Mouse (Mus musculus): Measurements from ENCODE around the gene Mfap3l.

GRCm38 (mm10) chr8:60681811-60682210 lies 49.2 kb downstream of the Mfap3l start:
- TF ChIP-seq POLR2A (IDR thresholded peaks at IDR 0.05; ENCODE audit: low read depth, low read length) (no peak), CTCF (IDR thresholded peaks at IDR 0.05; ENCODE audit: extremely low read depth, insufficient read depth, insufficient read length, insufficient replicate concordance) (no peak)
